Mouse (Mus musculus) C2C12 (cell line): ENCODE data around the gene Foxi3.

Experiments used
- CEBPB ChIP-seq: IDR thresholded peaks from one replicate; pipeline ENCODE4 v1.6.1; 2011; ENCODE audit warnings: low read depth, mild to moderate bottlenecking, control low read depth, moderate library complexity
- CTCF ChIP-seq: IDR thresholded peaks from one replicate; pipeline ENCODE4 v1.5.1; 2011; ENCODE audit not compliant: control insufficient read depth, insufficient read depth, insufficient read length
- MAX ChIP-seq: IDR thresholded peaks from one replicate; pipeline ENCODE4 v1.6.1; 2011; ENCODE audit warnings: mild to moderate bottlenecking, control low read depth
- MYOG ChIP-seq: IDR thresholded peaks from one replicate; pipeline ENCODE4 v1.6.1; 2011; ENCODE audit not compliant: control insufficient read depth, insufficient read length; ENCODE audit errors: extremely low read depth
- USF1 ChIP-seq: IDR thresholded peaks from one replicate; pipeline ENCODE4 v1.6.1; 2011; ENCODE audit warnings: low read depth, mild to moderate bottlenecking, control low read depth, moderate library complexity

GRCm38 (mm10) chr6:70953274-70953673 is 3.1 kb upstream of the Foxi3 start:
- TF ChIP-seq CTCF (no peak), MAX (no peak), CEBPB (no peak), USF1 (no peak), MYOG (no peak)
